Mouse (Mus musculus): ENCODE results near the gene Thoc6. TPM values are rescaled to one million over a fixed set of nuclear protein-coding genes. Genes with fewer than 3 reads are reported as not detected.

Gene Thoc6
- total RNA-seq, 2 experiments from 2014 or later = 5.5 to 7.2 TPM

- intact Hi-C loops (cut with DNase I) = no loop called here
- H3K4me3 ChIP-seq = peak overlapping the region; percentile 71
- H3K27ac ChIP-seq = 0 out of 2 replicates have a peak overlapping the region, but pooled peaks have one; percentile 16
- TF ChIP-seq CTCF (IDR thresholded peaks at IDR 0.05) = no peak
- no peak for DNase-seq (ENCODE audit: extremely low spot score in 1 of 2, low spot score in 2 of 2)
Observed at GRCm38 (mm10) chr17:23676473-23677031, 2.9 kb upstream of the Thoc6 start.

- intact Hi-C loops (cut with DNase I) = no loop called here
- H3K4me3 ChIP-seq = peak overlapping the region; percentile 75
- no peak; the same call in 1 of the 2 replicates for TF ChIP-seq CTCF (IDR thresholded peaks at IDR 0.05)
- no peak for DNase-seq (ENCODE audit: extremely low spot score in 1 of 2, low spot score in 2 of 2)
- no peak overlapping the region for H3K27ac ChIP-seq
Observed at GRCm38 (mm10) chr17:23675564-23676281, 2.0 kb upstream of the Thoc6 start.

- Histone ChIP-seq H3K27ac (peak overlapping the region; percentile 99), H3K4me3 (peak overlapping the region; percentile 75)
- DNase-seq (ENCODE audit: extremely low spot score in 1 of 2, low spot score in 2 of 2) = peak; percentile 38 to 40
- no peak for TF ChIP-seq CTCF (IDR thresholded peaks at IDR 0.05)
- intact Hi-C loops (cut with DNase I) = no loop called here
Observed at GRCm38 (mm10) chr17:23675127-23675526, 1.4 kb upstream of the Thoc6 start.

- DNase-seq (ENCODE audit: extremely low spot score in 1 of 2, low spot score in 2 of 2) = no peak
- TF ChIP-seq CTCF (IDR thresholded peaks at IDR 0.05) = no peak
- peak overlapping the region; percentile 99 for H3K27ac ChIP-seq
- peak overlapping the region; percentile 75 for H3K4me3 ChIP-seq
- intact Hi-C loops (cut with DNase I) = loop anchor here (5.0 kb wide), 1 partner anchor 122 kb away; no protein-coding TSS in a partner anchor
Observed at GRCm38 (mm10) chr17:23674271-23674952, 730 bp upstream of the Thoc6 start.

GRCm38 (mm10) chr17:23672761-23673160 is 921 bp downstream of the Thoc6 start:
- peak overlapping the region; percentile 75 for H3K4me3 ChIP-seq

GRCm38 (mm10) chr17:23671519-23671918 is 2.2 kb downstream of the Thoc6 start:
- no peak for DNase-seq (ENCODE audit: extremely low spot score in 1 of 2, low spot score in 2 of 2)
- no peak for TF ChIP-seq CTCF (IDR thresholded peaks at IDR 0.05)
- Histone ChIP-seq H3K4me3 (no peak overlapping the region), H3K27ac (no peak overlapping the region)
- intact Hi-C loops (cut with DNase I) = loop anchor here (5.0 kb wide), 1 partner anchor 119 kb away; no protein-coding TSS in a partner anchor

More at GRCm38 (mm10) chr17:23672761-23673160, 921 bp downstream of the Thoc6 start:
- intact Hi-C loops (cut with DNase I) = loop anchor here (1.0 to 5.0 kb wide), 2 partner anchors 28 to 120 kb away; no protein-coding TSS in a partner anchor
- DNase-seq (ENCODE audit: extremely low spot score in 1 of 2, low spot score in 2 of 2) = no peak
- H3K27ac ChIP-seq = no peak overlapping the region
- no peak for TF ChIP-seq CTCF (IDR thresholded peaks at IDR 0.05)

GRCm38 (mm10) chr17:23670516-23671074 is 3.1 kb downstream of the Thoc6 start:
- intact Hi-C loops (cut with DNase I) = loop anchor here (5.0 kb wide), 1 partner anchor 118 kb away; no protein-coding TSS in a partner anchor
- H3K4me3 ChIP-seq = no peak overlapping the region
- no peak for DNase-seq (ENCODE audit: extremely low spot score in 1 of 2, low spot score in 2 of 2)
- no peak for TF ChIP-seq CTCF (IDR thresholded peaks at IDR 0.05)
- H3K27ac ChIP-seq = no peak overlapping the region

- intact Hi-C loops (cut with DNase I) = no loop called here
- no peak overlapping the region for H3K27ac ChIP-seq
- TF ChIP-seq CTCF (IDR thresholded peaks at IDR 0.05) = no peak
Observed at GRCm38 (mm10) chr17:23665511-23665910, 8.2 kb downstream of the Thoc6 start.

GRCm38 (mm10) chr17:23664556-23665021 is 9.1 kb downstream of the Thoc6 start:
- Histone ChIP-seq H3K4me3 (no peak overlapping the region), H3K27ac (no peak overlapping the region)
- intact Hi-C loops (cut with DNase I) = no loop called here
- peak; percentile 80 for TF ChIP-seq CTCF (IDR thresholded peaks at IDR 0.05)
- DNase-seq (ENCODE audit: extremely low spot score in 1 of 2, low spot score in 2 of 2) = no peak

More at GRCm38 (mm10) chr17:23665511-23665910, 8.2 kb downstream of the Thoc6 start:
- H3K4me3 ChIP-seq = no peak overlapping the region
- DNase-seq (ENCODE audit: extremely low spot score in 1 of 2, low spot score in 2 of 2) = no peak

GRCm38 (mm10) chr17:23661526-23661925 is 12.2 kb downstream of the Thoc6 start:
- no peak for DNase-seq (ENCODE audit: extremely low spot score in 1 of 2, low spot score in 2 of 2)
- Histone ChIP-seq H3K27ac (no peak overlapping the region), H3K4me3 (no peak overlapping the region)
- TF ChIP-seq CTCF (IDR thresholded peaks at IDR 0.05) = peak; percentile 45
- intact Hi-C loops (cut with DNase I) = loop anchor here (2.0 kb wide), 1 partner anchor 45 kb away; no protein-coding TSS in a partner anchor

- H3K27ac ChIP-seq = no peak overlapping the region
- DNase-seq (ENCODE audit: extremely low spot score in 1 of 2, low spot score in 2 of 2) = no peak
- H3K4me3 ChIP-seq = no peak overlapping the region
- intact Hi-C loops (cut with DNase I) = loop anchor here (2.0 kb wide), 1 partner anchor 46 kb away; no protein-coding TSS in a partner anchor
- no peak for TF ChIP-seq CTCF (IDR thresholded peaks at IDR 0.05)
Observed at GRCm38 (mm10) chr17:23660876-23661200, 12.8 kb downstream of the Thoc6 start.

Measured in left cerebral cortex, adult 2 months (tissue).